Mouse (Mus musculus) c-Kit-negative CD71-positive TER-119-positive erythroid progenitor cells, embryonic 14.5 days (primary cell): ENCODE measurements around the gene Lmntd1.

Experiments used
- DNase-seq: peaks from one replicate; pipeline ENCODE4 v3.0.0-alpha.2; 2013; ENCODE audit warnings: low read depth, low spot score

Lmntd1 gene

GRCm38 (mm10) chr6:145604648-145605047 lies 9.5 kb downstream of the Lmntd1 start:
- no peak for DNase-seq

- DNase-seq = no peak
These were observed 10.0 kb downstream of the Lmntd1 start for GRCm38 (mm10) chr6:145604126-145604525.

DNA sequence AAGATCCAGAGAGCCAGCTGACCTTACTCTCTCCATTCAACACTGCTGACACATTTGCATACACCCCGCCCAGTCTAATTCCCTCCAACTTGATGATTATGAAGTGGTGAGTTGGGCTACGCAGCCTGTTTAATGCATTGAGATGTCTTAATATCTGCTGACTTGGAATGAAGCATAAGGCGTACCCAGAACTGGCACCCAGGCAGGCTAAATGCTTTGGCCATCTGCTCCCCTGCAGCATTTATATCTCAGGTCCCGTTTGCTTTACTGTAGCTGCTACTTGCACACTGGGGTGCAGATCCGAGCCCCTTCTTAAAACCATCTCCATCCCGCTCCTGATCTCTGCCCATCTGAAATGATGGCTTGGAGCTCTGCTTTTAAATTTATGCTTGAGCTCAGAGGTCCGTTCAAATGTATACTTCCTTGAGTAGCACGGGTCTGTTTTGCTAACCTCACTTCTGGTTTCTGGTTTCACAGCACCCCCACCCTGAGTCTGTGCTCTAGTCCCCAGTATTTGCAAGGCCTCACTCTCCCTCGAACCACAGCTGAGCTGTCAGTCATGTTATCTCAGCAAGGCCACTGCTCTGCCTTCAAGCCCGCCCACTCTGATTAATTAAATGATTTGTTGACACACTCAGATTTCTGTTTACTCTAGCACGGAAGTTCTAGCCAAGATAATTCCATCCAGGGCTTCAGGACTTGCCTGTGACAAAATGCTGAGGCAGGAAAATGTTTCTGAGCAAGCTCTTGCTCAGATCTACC lies 15.1 kb downstream of the Lmntd1 start:
- DNase-seq = no peak

DNA sequence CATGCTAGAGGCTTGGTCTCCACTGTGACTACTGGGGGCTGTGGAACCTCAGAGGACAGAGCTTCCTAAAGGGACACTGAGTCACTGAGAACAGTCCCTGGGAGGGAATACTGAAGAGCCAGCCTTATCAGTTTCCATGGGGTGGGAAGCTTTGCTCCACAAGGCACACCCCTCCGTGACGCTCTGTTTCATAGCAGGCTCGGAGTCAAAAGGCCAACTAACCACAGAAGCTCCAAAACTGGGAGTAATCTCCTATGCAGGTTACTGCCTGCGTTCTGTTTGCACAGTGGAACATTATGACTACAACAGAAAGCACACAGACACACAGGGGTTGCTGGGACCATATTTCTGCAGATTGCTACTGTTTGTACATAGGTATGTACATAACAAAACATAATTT lies 18.2 kb downstream of the Lmntd1 start:
- no peak for DNase-seq

DNA sequence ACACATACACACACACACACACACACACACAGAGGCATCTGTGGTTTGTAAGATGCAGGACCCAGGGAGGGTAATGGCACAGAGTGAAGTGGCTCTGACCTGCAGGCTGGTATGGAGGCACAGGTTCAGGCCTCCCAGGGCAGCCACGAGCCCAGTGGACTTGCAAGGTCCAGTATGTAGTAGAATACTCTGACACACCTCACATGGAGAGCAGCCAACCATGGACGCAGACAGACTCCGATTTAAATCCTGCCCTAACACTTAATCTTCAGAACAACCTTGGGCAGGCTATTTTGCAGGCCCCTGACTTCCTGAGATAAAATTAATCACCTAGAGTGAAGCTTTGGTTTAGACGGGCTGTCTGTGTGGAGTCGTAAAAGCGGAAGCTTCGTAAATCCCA lies 20.1 kb downstream of the Lmntd1 start:
- DNase-seq = no peak

- DNase-seq = no peak
These were observed 21.6 kb downstream of the Lmntd1 start for GRCm38 (mm10) chr6:145592531-145592998.

DNA sequence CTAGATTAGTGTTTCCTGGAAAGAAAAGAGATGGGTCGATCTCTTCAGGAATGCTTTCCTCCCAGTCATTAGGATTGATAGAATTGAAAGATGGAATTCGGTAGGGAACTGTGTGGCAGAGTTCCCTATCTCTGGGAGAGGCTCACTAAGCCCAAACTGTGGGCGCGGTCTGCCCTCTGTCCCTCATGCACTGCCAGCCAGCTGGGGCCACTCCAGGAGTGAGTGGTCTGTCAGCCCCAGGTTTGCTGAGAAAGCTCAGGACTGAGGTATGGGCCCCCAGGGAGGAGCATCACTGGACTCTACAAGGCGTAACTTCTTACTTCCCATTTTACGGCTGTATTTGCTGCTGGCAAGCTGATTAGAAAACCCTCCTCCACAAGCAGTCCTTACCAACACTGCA lies 22.1 kb downstream of the Lmntd1 start:
- no peak for DNase-seq

DNA sequence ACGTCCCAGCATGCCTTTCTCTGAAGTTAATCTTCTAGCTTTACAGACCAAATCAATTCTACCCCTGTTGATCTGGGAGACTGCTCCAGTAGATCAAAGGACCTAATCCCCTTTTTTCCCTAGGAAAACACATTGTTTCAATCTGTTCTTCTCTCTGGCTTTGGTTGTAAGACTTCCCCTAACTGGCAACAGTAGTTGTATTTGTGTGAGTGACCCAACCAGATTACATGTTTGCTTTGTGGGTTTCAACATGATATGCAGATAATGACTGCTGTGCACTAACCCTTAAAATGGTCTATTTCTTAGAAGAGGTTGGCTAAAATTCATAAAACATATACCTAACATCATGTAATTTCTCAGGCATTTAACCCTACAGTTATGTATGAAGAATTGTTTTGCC lies 22.5 kb downstream of the Lmntd1 start:
- no peak for DNase-seq

DNA sequence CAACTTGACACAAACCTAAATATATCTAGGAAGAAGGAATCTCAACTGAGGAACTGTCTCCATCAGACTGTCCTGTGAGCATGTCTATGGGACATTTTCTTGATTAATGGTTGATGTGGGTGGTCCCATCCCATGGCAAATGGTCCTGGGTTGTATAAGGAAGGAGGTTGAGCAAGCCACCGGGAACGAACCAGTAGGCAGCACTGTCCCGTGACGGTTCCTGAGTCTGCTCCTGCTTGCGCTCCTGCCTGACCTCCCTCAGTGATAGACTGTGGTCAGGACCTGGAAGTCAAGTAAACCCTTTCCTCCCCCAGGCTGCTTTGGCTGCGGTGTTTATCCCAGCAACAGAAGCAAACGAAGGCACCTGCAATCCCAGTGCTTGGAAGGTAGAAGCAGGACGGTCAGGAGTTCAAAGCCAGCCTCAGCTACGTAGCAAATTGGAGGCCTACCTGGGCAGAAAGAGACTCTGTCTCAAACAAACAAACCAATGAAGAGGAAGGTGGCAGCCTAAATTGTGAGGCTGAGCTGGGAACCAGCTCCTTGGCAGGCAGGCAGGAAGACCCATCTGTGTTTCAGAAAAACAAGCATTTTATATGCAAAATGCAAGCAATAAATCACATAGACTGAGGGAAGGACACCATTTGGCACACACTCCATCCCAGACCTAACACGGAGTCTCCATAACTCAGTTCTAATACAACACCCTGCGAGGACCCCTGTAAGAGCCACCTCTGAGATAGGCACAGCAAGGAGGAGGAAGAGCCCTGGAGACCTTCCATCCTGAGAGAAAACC lies 23.4 kb downstream of the Lmntd1 start:
- no peak for DNase-seq

DNA sequence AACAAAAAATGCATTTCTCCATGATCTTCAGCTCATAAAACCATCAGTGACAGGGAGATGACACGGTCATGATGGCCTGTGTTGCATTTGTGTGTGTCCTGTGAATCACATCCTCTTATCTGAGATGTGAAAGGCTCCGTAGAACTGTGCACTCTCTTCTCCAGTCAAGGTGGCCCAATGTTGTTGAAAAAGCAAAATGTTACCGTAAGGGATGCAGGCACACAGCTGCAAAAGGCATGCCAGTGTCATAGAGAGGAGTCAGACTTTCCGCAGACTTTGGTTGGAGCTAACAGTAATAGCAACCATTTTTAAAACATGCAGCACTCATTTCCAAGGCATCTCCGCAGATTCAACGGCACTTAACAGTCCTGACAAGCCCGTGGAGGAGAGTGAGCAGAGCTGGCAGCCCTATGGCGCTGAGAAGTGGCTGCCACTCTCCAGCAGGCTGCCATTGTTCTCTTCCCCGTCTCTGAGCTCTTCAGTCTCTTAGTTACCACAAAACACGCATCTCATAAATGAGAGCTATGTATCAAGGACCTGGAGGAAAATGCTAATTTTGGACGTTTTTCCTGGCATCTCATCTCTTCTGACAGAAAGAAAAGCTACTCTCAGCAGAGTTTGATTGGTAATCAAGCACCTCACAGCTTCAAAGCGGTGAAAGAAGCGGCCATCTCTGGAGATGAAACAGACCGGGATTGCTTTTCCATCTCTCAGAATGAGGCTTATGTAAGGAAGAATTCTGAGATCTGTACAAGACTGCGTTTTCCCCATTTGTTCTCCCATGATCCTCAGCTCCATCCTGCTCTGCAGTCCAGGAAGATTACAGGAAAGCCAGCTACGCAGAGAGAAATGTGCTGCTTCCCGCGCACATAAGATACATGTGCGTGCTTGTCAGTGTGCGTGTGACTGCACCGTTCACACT lies 28.8 kb downstream of the Lmntd1 start:
- DNase-seq = no peak

DNA sequence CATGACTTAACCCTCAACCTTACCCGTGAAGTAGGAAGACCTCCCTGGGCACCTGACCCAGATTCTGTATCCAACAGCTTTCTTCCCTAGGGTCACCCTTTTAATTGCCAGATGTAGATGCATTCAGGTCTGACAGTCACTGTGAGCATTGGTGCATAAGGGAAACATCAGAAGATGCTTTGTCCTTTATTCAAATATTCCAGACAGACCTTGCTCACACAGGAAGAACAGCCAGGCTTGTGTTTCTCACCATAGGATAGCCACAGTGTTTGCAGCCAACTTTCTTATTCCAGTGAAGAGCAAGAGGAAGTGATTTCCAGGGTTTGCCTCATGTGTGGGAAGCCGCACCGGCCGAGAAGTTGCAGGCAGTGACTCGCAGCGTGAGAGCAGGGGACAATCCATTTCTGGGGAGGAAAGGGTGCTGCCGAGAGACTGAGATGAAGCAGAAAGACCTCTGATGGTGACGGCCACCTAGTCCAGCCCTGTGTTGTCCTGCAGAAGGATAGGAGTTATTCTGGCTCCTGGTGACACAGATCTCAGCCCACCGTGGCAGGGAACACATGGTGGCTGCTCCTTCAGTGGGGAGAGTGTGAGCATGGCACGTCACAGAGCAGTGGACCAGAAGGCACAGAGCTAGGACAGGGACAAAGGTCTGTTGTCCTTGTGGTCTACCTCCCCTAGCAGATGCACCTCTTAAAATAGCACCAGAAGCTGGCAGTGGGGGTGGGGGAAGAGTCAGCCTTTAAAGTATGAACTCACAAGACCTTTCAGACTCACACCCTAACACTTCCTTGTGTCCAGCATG lies 32.6 kb downstream of the Lmntd1 start:
- DNase-seq = no peak

DNA sequence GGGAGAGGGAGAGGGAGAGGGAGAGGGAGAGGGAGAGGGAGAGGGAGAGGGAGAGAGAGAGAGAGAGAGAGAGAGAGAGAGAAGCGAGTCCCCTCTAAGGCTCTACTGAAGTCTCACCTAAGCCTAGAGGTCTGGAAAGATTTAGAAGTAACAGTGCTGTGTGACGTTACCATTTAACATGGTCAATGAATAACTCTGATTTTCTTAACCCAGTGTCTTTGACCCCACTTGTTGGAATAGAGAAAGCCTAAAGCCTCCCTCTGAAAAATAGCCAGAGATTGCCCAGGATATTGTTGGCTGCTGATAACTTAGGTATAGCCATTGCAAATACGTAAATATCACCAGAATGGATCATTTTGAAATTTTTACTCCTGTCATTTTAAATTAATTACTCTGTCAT lies 34.4 kb downstream of the Lmntd1 start:
- no peak for DNase-seq

- no peak for DNase-seq
These were observed 35.5 kb downstream of the Lmntd1 start for GRCm38 (mm10) chr6:145578457-145579185.

- no peak for DNase-seq
These were observed 37.4 kb downstream of the Lmntd1 start for GRCm38 (mm10) chr6:145576762-145577161.

GRCm38 (mm10) chr6:145573250-145574013 lies 40.7 kb downstream of the Lmntd1 start:
- DNase-seq = no peak

DNA sequence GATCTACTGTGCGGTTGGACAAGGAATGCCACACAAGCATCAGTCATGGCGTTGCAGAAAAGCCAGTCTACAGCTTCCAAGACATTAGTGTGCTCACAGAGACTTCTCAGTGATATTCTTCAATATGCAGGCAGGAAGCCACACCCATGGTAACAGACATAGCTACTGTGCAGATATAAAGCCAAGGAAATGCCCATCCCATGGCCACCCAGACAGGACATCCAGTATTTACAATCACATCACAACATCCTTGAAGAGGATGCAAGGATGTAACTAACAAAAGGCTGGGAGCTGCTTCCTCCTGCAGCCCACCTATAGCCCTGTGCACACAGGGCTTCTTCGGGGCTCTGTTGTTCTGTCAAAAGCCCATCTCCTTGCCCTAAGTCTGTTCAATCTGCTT lies 45.4 kb downstream of the Lmntd1 start:
- no peak for DNase-seq

- no peak for DNase-seq
These were observed 46.3 kb downstream of the Lmntd1 start for GRCm38 (mm10) chr6:145567832-145568231.

- DNase-seq = no peak
These were observed 46.8 kb downstream of the Lmntd1 start for GRCm38 (mm10) chr6:145567296-145567695.

DNA sequence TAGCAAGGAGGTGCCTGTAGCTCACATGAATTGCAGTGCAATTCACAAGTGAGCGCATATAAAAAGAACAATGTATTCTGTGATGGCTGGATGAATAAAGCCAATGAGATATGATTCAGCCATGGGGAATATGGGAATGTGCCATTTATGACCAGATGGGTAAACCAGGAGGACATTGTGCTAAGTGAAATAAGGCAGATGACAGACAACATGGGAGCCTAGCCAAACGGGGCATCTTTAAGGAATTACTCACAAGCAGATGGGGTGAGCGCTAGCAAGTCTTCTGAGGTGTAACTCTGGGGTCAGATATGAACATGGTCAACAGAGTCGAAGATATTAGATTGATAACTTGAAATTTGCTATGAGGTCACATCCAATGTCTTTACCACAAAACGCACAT lies 48.5 kb downstream of the Lmntd1 start:
- no peak for DNase-seq

GRCm38 (mm10) chr6:145564671-145565070 lies 49.4 kb downstream of the Lmntd1 start:
- DNase-seq = no peak
